Mouse (Mus musculus) kidney, postnatal 0 days (tissue): ENCODE results near the gene Ksr1. TPM values are rescaled to one million over a fixed set of nuclear protein-coding genes. Genes with fewer than 3 reads are reported as not detected.

Experiments used
- ATAC-seq: fragments of 200-750 bp; cut with Nextera tagmentation; replicated peaks from 2 replicates; pipeline ENCODE4 v1.8.0; 2017; ENCODE audit warnings: low read depth, moderate number of reproducible peaks, moderate TSS enrichment, moderate library complexity; ENCODE audit not compliant: low FRiP score
- DNase-seq: peaks from one replicate; pipeline ENCODE4 v3.0.0-alpha.2; 2016; ENCODE audit warnings: low spot score
- H3K27ac ChIP-seq: fragments of 300-500 bp; sonication (generic); 2 replicates; pipeline ENCODE4 v1.5.1; 2014; ENCODE audit warnings: mild to moderate bottlenecking
- H3K27me3 ChIP-seq: fragments of 300-500 bp; sonication (generic); 2 replicates; pipeline ENCODE4 v1.6.1; 2014; ENCODE audit warnings: low read length, mixed read lengths; ENCODE audit not compliant: insufficient read depth
- H3K36me3 ChIP-seq: fragments of 300-500 bp; sonication (generic); 2 replicates; pipeline ENCODE4 v1.6.1; 2014; ENCODE audit warnings: low read length, mixed read lengths; ENCODE audit not compliant: insufficient read depth
- H3K4me1 ChIP-seq: fragments of 300-500 bp; sonication (generic); replicated peaks from 2 replicates; pipeline ENCODE4 v1.6.1; 2014; ENCODE audit warnings: antibody characterized with exemption, low read length, mixed read lengths; ENCODE audit not compliant: insufficient read depth
- H3K4me2 ChIP-seq: fragments of 300-500 bp; sonication (generic); 2 replicates; pipeline ENCODE4 v1.6.1; 2014; ENCODE audit warnings: mild to moderate bottlenecking, low read length, moderate library complexity, mixed read lengths
- H3K4me3 ChIP-seq: fragments of 300-500 bp; sonication (generic); replicated peaks from 2 replicates; pipeline ENCODE4 v1.5.1; 2014; ENCODE audit warnings: low read depth, low read length
- H3K9ac ChIP-seq: fragments of 300-500 bp; sonication (generic); 2 replicates; pipeline ENCODE4 v1.6.1; 2014; ENCODE audit warnings: low read depth, low read length
- H3K9me3 ChIP-seq: fragments of 300-500 bp; sonication (generic); replicated peaks from 2 replicates; pipeline ENCODE4 v1.6.1; 2016; ENCODE audit warnings: low read length, inconsistent platforms, mixed read lengths
- CTCF ChIP-seq: IDR thresholded peaks from 2 replicates; pipeline ENCODE4 v1.5.1; 2016; ENCODE audit warnings: antibody characterized with exemption, low read depth, mild to moderate bottlenecking, moderate library complexity
- WGBS: fragments of 180-500 bp; shearing (Covaris S2); extraction: QIAGEN DNeasy Blood & Tissue Kit; methylation state at CpG from one replicate; pipeline ENCODE4 v1.1.7; 2014; 5-methylcytosine and 5-hydroxymethylcytosine counted together
- polyA plus RNA-seq: library from polyadenylated mRNA; unstranded; fragments of >200 nt; fragmentation: Nextera tagmentation; extraction: Ambion mirVana; gene quantifications from 2 replicates; pipeline ENCODE4 v1.2.1, GENCODE M21; 2015

Ksr1 gene
- polyA plus RNA-seq, 1 experiment from 2014 or later = 1.8 TPM

DNA sequence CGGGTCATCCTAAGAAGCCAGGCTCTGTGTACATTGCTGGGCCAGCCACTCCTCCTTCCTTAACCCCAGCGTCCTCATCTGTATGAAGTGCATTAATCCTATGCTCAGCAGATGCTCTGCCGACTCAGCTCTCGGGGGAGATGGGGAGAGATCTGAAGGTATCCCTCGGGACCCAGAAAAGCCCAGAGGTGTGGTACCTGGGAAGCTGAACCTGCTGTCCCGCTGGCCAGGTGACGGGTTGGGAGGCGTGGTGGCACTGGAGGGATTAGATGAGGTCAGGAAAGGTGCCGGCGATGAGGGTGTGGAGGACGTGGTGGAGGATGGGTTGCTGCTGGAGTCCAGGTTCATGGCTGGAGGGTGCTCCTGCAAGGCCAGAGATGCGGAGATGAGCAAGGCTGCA lies 113.2 kb downstream of the Ksr1 start:
- H3K9ac ChIP-seq = no peak overlapping the region
- H3K4me1 ChIP-seq = no peaks in the 10 kb centered on the region
- H3K4me3 ChIP-seq = no peak overlapping the region
- peaks cover 13% of the 10 kb centered on the region; the same call in 1 of the 2 replicates for H3K36me3 ChIP-seq
- no peak overlapping the region for H3K27ac ChIP-seq
- no peaks in the 10 kb centered on the region for H3K27me3 ChIP-seq
- DNase-seq (no peak), ATAC-seq (no peak)
- H3K9me3 ChIP-seq = no peaks in the 10 kb centered on the region
- no peak overlapping the region for H3K4me2 ChIP-seq
- WGBS = 84% methylated on average over 12 of the region's 12 CpGs
- TF ChIP-seq CTCF = no peak

DNA sequence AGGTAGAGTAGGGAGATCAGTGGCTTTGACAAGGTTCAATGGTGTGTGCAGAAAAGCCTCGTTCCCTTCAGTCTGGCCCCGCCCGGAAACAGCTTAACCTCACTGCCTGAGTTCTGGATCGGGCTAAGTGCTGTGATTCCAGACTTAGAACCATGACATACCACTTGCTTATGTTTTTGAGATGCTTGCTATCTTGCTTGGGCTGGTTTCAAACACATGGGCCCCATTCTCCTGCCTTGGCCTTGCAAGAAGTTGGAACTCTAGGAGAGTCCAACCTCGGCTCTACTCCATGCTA lies 114.8 kb downstream of the Ksr1 start:
- no peak for ATAC-seq

DNA sequence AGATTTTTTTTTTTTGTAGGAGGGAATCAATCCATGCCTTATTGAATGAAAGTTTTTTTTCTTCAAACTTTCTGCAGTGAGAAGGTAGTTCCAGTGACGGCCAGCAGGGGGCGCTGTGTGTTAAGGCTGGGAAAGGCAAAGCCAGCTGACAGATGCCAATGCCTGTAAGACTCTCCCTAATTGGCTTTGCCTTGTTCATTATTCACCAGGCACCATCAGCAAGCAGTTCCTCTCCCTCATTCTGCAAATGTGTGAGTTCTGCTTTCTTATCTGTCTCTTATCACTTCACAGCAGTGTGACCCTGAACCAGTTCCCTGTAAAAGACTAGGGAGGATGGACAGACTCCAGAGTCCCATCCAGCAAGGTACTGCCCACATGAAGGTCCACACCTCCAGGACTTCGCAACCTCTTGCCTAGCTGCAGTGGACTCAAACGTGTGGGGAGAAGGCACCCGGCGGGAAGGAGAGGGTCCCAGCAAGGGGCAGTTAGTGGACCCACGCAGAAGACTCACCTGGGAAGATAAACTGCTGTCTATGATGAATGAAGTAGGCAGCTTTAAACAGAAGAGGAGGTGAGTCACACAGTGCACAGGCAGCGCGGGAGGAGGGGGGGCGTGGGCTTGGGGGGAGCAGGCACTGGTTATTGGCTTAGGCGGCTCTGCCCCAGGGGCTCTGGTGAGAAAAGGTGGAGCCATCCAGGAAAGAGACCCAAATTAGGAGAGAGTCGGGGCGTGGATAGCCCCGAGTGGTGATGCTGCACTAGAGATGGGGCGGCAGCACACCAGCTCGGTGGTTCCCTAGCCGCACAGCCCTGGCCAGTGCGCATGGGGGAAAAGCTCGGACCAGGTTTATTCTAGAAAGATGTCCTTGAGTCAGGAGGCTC lies 115.4 kb downstream of the Ksr1 start:
- Histone ChIP-seq H3K4me2 (no peak overlapping the region), H3K4me1 (no peaks in the 10 kb centered on the region), H3K27ac (no peak overlapping the region), H3K4me3 (no peak overlapping the region), H3K9ac (no peak overlapping the region), H3K9me3 (no peaks in the 10 kb centered on the region), H3K27me3 (no peaks in the 10 kb centered on the region), H3K36me3 (peaks cover 13% of the 10 kb centered on the region; the same call in 1 of the 2 replicates)
- 53% methylated on average over 19 of the region's 19 CpGs for WGBS
- ATAC-seq (no peak), DNase-seq (peak; percentile 88)
- peak; percentile 99 for TF ChIP-seq CTCF

More for the DNA sequence above, 114.8 kb downstream of the Ksr1 start:
- Histone ChIP-seq H3K27ac (no peak overlapping the region), H3K4me1 (no peaks in the 10 kb centered on the region), H3K9me3 (no peaks in the 10 kb centered on the region), H3K36me3 (peaks cover 13% of the 10 kb centered on the region; the same call in 1 of the 2 replicates), H3K27me3 (no peaks in the 10 kb centered on the region), H3K4me2 (no peak overlapping the region), H3K9ac (no peak overlapping the region), H3K4me3 (no peak overlapping the region)
- WGBS = 57% methylated on average over 5 of the region's 5 CpGs
- no peak for DNase-seq
- no peak for TF ChIP-seq CTCF

DNA sequence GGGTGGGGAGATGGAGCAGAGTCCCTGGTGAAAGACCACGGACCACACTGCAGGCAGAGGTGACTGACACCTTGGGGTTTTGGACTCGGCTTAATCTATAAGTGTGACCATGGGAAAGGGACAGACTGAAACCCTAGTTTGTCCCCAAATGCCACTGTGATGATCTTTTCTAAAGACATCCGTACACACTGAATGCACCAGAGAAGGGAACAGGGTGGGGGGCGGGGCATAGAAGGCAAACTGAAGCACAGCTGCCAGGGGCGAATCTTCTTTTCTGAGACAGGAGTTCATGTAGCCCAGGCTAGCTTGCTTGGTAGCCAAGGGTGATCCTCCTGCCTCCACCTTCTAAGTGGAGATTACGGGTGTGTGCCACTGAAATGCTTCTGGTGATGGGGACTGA lies 122.5 kb downstream of the Ksr1 start:
- Histone ChIP-seq H3K27ac (peak overlapping the region; percentile 76), H3K4me2 (peak overlapping the region; percentile 13; the same call in 1 of the 2 replicates), H3K4me1 (peaks cover 13% of the 10 kb centered on the region), H3K9me3 (no peaks in the 10 kb centered on the region), H3K36me3 (0 out of 2 replicates have a peak, but pooled peaks cover 15% of the 10 kb centered on the region), H3K27me3 (no peaks in the 10 kb centered on the region), H3K9ac (no peak overlapping the region), H3K4me3 (no peak overlapping the region)
- ATAC-seq (no peak), DNase-seq (no peak)
- WGBS = 57% methylated on average over 6 of the region's 6 CpGs
- no peak for TF ChIP-seq CTCF

DNA sequence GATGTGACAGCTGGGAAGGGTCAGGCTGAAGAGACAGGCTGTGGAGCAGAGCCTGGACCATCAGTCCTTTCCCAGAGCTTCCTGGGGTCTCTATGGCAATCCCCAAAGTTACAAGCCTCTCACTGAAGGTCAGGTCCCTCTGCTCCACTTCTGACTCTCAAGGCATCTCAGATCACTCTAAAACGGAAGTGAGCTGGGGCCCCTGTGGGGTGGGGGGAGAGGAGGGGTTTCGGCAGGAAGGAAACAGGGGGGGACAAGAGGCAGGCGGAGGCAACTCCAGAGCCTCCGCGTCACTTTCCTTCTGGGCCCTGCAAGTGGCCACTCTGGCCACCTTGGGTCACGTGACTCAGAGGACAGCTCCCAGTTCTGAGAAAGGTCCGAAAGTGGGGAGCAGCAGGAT lies 122.9 kb downstream of the Ksr1 start:
- Histone ChIP-seq H3K9me3 (no peaks in the 10 kb centered on the region), H3K27ac (peak overlapping the region; percentile 76), H3K36me3 (0 out of 2 replicates have a peak, but pooled peaks cover 13% of the 10 kb centered on the region), H3K4me1 (peaks cover 13% of the 10 kb centered on the region), H3K4me3 (no peak overlapping the region), H3K4me2 (peak overlapping the region; percentile 13; the same call in 1 of the 2 replicates), H3K27me3 (no peaks in the 10 kb centered on the region), H3K9ac (no peak overlapping the region)
- peak; percentile 84 for DNase-seq
- peak; percentile 46; the same call in 1 of the 2 replicates for ATAC-seq
- WGBS = 31% methylated on average over 7 of the region's 7 CpGs
- TF ChIP-seq CTCF = no peak

DNA sequence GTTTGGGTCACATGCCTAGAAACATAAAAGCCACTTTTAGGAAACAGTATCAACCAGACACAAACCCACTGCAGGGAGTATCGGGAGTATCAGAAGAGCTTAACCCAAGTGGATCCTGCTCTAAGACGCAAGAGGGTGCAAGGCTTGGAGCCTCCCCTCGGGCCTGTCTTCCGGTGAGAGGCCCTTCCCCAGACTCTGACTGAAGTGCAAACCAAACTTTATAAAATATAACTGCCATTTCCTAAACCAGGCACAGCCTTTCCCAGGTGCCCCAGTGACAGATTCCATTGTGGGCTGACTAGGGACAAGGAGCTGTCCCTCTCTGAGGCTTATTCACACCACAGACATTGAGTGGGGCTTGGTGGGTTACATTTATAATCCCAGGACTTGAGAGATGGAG lies 123.4 kb downstream of the Ksr1 start:
- Histone ChIP-seq H3K9me3 (no peaks in the 10 kb centered on the region), H3K4me1 (peaks cover 13% of the 10 kb centered on the region), H3K4me3 (no peak overlapping the region), H3K36me3 (0 out of 2 replicates have a peak, but pooled peaks cover 13% of the 10 kb centered on the region), H3K9ac (no peak overlapping the region), H3K27ac (peak overlapping the region; percentile 76), H3K27me3 (no peaks in the 10 kb centered on the region), H3K4me2 (no peak overlapping the region)
- WGBS = 36% methylated on average over 4 of the region's 4 CpGs
- no peak for DNase-seq
- no peak for TF ChIP-seq CTCF
- no peak for ATAC-seq
